Mouse (Mus musculus) liver, embryonic 14.5 days (tissue): ENCODE measurements around the gene Snu13. TPM values are rescaled to one million over a fixed set of nuclear protein-coding genes. Genes with fewer than 3 reads are reported as not detected.
A peak's percentile ranks its signal among the peaks of the same experiment; 100 is the strongest.

Experiments
- ATAC-seq: fragments of 200-750 bp; cut with Nextera tagmentation; 2 replicates; pipeline ENCODE4 v1.8.0; 2017; ENCODE audit warnings: moderate number of reproducible peaks, mild to moderate bottlenecking, moderate library complexity; ENCODE audit not compliant: insufficient read depth
- DNase-seq, 3 experiments: peaks; one replicate each; pipeline ENCODE4 v3.0.0-alpha.2; 2012 to 2013; ENCODE audit warnings: low read depth in 3 of 3, low spot score in 3 of 3
- H3K27ac ChIP-seq: fragments of 300-500 bp; sonication (generic); 2 replicates; pipeline ENCODE4 v1.5.1; 2014; ENCODE audit warnings: moderate library complexity, mild to moderate bottlenecking, control low read depth, inconsistent platforms
- H3K27me3 ChIP-seq: fragments of 300-500 bp; sonication (generic); 2 replicates; pipeline ENCODE4 v1.6.1; 2014; ENCODE audit warnings: mild to moderate bottlenecking, low read length, moderate library complexity; ENCODE audit not compliant: control insufficient read depth, insufficient read depth
- H3K36me3 ChIP-seq: fragments of 300-500 bp; sonication (generic); replicated peaks from 2 replicates; pipeline ENCODE4 v1.6.1; 2014; ENCODE audit warnings: low read depth; ENCODE audit not compliant: control insufficient read depth, insufficient read depth
- H3K4me1 ChIP-seq, 2 experiments: fragments of 200-500 bp in 1 of 2; fragments of 300-500 bp in 1 of 2; sonication (generic) in 1 of 2; replicated peaks; 2 replicates each; pipeline ENCODE4 v1.6.1; 2012 to 2014; ENCODE audit warnings: antibody characterized with exemption in 1 of 2, inconsistent platforms in 1 of 2, low read length in 1 of 2; ENCODE audit not compliant: control insufficient read depth in 2 of 2, insufficient read depth in 2 of 2
- H3K4me2 ChIP-seq: fragments of 300-500 bp; sonication (generic); 2 replicates; pipeline ENCODE4 v1.6.1; 2014; ENCODE audit warnings: low read depth, mild to moderate bottlenecking, control low read depth, moderate library complexity
- H3K4me3 ChIP-seq, 2 experiments: fragments of 200-500 bp in 1 of 2; fragments of 300-500 bp in 1 of 2; sonication (generic) in 1 of 2; 2 replicates each; pipeline ENCODE4 v1.5.1; 2012 to 2014; ENCODE audit warnings: low read depth in 2 of 2, low read length in 2 of 2, mild to moderate bottlenecking in 2 of 2, control low read depth in 1 of 2, inconsistent platforms in 1 of 2, moderate library complexity in 1 of 2; ENCODE audit not compliant: insufficient read depth in 1 of 2
- H3K9ac ChIP-seq: fragments of 300-500 bp; sonication (generic); replicated peaks from 2 replicates; pipeline ENCODE4 v1.6.1; 2014; ENCODE audit warnings: mild to moderate bottlenecking, control low read depth, moderate library complexity
- H3K9me3 ChIP-seq: fragments of 300-500 bp; sonication (generic); 2 replicates; pipeline ENCODE4 v1.6.1; 2016; ENCODE audit warnings: low read length, mixed read lengths; ENCODE audit not compliant: control insufficient read depth
- CTCF ChIP-seq: IDR thresholded peaks from 2 replicates; pipeline ENCODE4 v1.5.1; 2016; ENCODE audit warnings: antibody characterized with exemption, low read depth, control low read depth
- EP300 ChIP-seq: IDR thresholded peaks from 2 replicates; pipeline ENCODE4 v1.6.1; 2016; ENCODE audit warnings: antibody characterized with exemption, low read depth
- WGBS: fragments of 180-500 bp; shearing (Covaris S2); extraction: QIAGEN DNeasy Blood & Tissue Kit; methylation state at CpG from one replicate; pipeline ENCODE4 v1.1.7; 2014; ENCODE audit not compliant: insufficient replicate concordance; 5-methylcytosine and 5-hydroxymethylcytosine counted together
- polyA plus RNA-seq, 2 experiments: library from polyadenylated mRNA; depleted of rRNA in 1 of 2; stranded (reverse) in 1 of 2; unstranded in 1 of 2; fragments of >200 nt; fragmentation: Nextera tagmentation in 1 of 2; extraction: Ambion mirVana in 1 of 2; gene quantifications; 2 replicates each; pipeline versions ENCODE4 v1.2.1 to v1.2.3; 2012 to 2014

The Snu13 gene
- polyA plus RNA-seq, 2 experiments, result 83.1 to 187 TPM

DNA sequence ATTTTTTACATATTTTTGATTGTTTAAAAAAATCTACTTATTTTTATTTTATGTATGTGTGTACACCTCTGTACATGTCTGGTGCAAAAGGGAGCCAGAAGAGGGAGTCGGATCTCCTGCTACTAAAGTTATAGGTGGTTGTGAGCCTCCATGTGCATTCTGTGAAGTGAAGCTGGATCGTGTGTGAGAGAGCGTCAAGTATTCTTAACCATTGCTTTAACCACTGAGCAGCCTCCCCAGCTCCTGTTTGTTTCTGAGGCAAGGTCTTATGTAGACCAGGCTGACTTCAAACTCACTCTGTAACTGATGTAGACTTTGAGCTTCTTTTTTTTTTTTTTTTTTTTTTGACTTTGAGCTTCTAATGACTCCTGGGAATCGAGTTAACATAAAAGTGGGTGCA, 29.9 kb downstream of the Snu13 start:
- ATAC-seq (no peak), DNase-seq (no peak)
- no peaks in the 10 kb centered on the region for H3K27me3 ChIP-seq
- no peak for TF ChIP-seq CTCF
- TF ChIP-seq EP300, result no peak
- H3K4me1 ChIP-seq, result peaks cover 2 to 20% of the 10 kb centered on the region in 2 experiments
- no peak overlapping the region for H3K27ac ChIP-seq
- no peaks in the 10 kb centered on the region for H3K9me3 ChIP-seq
- peak overlapping the region; percentile 9 to 36 for H3K4me3 ChIP-seq
- WGBS, result 33% methylated on average over 4 of the region's 4 CpGs
- H3K9ac ChIP-seq, result peak overlapping the region; percentile 47
- H3K36me3 ChIP-seq, result peaks cover 8% of the 10 kb centered on the region
- peak overlapping the region; percentile 89 for H3K4me2 ChIP-seq

DNA sequence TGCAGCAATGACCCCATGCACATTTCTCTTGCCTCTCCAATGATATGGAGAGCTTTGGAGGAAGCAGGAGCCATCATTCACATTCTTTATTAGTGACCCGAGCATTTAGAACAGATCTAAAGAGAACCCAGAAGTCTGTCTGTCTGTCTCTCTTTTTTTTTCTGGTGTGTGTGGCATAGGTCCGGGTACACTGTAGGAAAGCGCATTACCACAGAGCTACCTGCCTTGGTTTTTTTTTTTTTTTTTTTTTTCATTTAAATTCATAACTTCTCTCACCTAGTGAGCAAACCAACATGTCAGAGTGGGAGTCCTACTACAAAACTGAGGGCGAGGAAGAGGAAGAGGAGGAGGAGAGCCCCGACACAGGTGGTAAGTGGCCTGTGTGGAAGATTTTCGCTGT, 30.6 kb downstream of the Snu13 start:
- Histone ChIP-seq H3K4me2 (peak overlapping the region; percentile 89), H3K9ac (peak overlapping the region; percentile 86), H3K4me1 (peaks cover 2 to 20% of the 10 kb centered on the region in 2 experiments), H3K27ac (peak overlapping the region; percentile 83), H3K4me3 (peak overlapping the region; percentile 68 to 84), H3K9me3 (no peaks in the 10 kb centered on the region), H3K27me3 (no peaks in the 10 kb centered on the region), H3K36me3 (peaks cover 8% of the 10 kb centered on the region)
- DNase-seq (no peak), ATAC-seq (no peak)
- TF ChIP-seq CTCF, result no peak
- TF ChIP-seq EP300, result no peak
- WGBS, result 4% methylated on average over 6 of the region's 6 CpGs

DNA sequence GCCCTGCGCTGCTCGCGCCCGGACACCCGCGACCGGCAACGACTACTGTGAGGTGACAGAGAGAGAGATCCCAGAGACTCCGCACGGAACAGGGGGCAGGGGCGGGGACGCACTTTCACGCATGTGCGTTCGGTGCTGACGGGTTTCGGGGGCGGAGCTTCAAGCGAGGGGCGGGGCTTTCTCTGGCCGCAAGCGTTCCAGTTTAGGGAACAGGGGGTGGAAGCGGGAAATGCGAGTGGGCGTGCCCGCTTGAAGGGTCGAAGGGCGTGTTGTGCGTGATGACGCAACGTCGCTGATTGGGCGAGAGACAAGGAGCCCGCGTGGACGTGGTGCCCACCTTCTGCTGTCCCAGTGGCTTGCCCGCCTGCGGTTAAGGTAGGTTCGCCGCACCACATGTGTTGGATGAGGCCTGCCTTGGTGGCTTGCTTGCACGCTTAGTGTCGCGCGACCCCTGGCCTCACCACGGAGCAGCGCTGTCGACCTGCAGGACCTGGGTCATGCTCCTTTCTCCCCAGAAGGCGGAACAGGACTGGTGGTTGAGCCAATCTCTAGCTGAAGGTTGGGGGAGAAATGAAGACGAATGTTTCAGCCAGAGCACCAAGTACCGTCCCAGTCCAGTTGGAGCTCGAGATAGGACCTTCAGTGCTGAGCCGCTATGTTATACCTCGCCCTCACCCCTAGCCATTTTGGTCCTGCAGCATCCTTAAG, 31.1 kb downstream of the Snu13 start:
- peak overlapping the region; percentile 78 to 84 for H3K4me3 ChIP-seq
- ATAC-seq (peak; percentile 97), DNase-seq (peak; percentile 98)
- H3K4me2 ChIP-seq, result peak overlapping the region; percentile 89
- peak; percentile 58 for TF ChIP-seq CTCF
- no peak for TF ChIP-seq EP300
- H3K27me3 ChIP-seq, result no peaks in the 10 kb centered on the region
- peaks cover 2 to 20% of the 10 kb centered on the region in 2 experiments for H3K4me1 ChIP-seq
- peak overlapping the region; percentile 83 for H3K27ac ChIP-seq
- peaks cover 8% of the 10 kb centered on the region for H3K36me3 ChIP-seq
- WGBS, result under 1% methylated on average over 52 of the region's 53 CpGs
- no peaks in the 10 kb centered on the region for H3K9me3 ChIP-seq
- H3K9ac ChIP-seq, result peak overlapping the region; percentile 87

DNA sequence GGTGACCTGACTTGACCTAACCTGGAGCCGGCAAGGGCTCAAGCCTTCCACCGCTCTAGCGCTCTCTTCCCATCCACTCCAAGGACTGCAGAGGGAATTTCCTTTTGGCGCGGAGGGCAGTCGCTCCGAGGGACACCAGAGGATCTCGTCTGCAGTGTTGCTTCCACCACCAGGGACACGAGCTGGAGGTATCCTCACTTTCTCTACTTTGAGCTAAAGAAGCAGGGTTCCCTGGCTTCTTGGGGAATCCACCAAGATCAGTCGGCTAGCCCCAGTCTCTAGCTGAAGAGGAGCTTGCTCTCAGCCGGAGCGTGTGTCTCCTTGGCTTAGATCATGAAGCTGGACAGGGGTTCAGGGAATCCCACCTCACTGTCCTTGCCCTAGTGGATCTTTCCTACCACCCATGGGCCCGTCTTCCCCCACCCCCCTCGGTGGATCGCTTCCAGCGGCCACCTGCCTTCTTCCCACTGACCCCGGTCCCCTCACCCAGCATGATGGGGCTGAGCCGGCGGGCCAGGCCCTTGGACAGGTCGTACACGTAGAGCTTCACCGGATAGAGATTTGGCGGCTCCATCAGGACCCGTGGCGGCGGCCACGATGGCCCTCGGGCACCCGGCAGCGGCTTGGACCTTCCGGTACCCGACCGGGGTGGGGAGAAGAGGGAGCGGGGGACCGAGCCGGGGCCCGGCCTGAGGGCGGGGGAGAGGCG, 31.9 kb downstream of the Snu13 start:
- DNase-seq, result peak in 1 of 3 experiments; percentile 23
- no peak for TF ChIP-seq EP300
- peak; percentile 30; the same call in 1 of the 2 replicates for TF ChIP-seq CTCF
- Histone ChIP-seq H3K4me2 (peak overlapping the region; percentile 89), H3K9ac (peak overlapping the region; percentile 87), H3K9me3 (no peaks in the 10 kb centered on the region), H3K27ac (peak overlapping the region; percentile 34), H3K36me3 (peaks cover 8% of the 10 kb centered on the region), H3K27me3 (no peaks in the 10 kb centered on the region), H3K4me1 (peaks cover 2 to 20% of the 10 kb centered on the region in 2 experiments), H3K4me3 (peak overlapping the region; percentile 78 to 84)
- peak; percentile 2; the same call in 1 of the 2 replicates for ATAC-seq
- under 1% methylated on average over 39 of the region's 39 CpGs for WGBS

DNA sequence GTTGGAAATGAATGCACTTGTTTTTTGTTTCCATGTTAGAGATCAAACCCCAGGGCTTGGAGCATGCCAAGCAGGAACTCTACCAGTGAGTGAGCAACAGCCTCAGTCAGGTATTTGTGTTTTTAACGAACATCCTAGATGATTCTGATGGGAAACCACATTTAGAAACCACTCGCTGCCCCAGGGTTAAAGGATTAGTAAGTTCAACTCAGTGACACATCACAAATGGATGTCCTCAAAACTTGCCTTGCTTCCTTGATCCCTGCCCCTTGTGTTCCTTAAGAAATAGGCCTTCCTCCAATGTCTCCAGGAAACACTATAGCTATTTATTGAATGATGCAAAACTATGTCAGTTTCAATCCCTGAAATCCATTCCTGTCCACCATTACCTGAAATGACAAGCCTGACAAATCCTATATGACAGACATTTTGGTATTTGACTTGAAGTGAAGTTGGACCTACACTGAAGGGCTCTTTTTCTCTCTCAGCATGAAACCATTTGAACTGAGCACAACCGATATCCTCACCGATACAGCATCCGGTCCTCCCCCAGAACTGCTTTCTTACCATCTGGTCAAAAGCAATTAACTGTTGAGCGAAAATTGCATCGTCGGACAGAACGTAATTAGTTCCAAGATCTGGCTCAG, 32.5 kb downstream of the Snu13 start:
- no peak for ATAC-seq
- H3K4me2 ChIP-seq, result peak overlapping the region; percentile 89
- H3K4me1 ChIP-seq, result peaks cover 2 to 20% of the 10 kb centered on the region in 2 experiments
- 15% methylated on average over 9 of the region's 9 CpGs for WGBS
- DNase-seq, result no peak
- no peak for TF ChIP-seq EP300
- TF ChIP-seq CTCF, result no peak
- peak overlapping the region; percentile 87 for H3K9ac ChIP-seq
- H3K27ac ChIP-seq, result no peak overlapping the region; the same call in 1 of the 2 replicates
- H3K27me3 ChIP-seq, result no peaks in the 10 kb centered on the region
- no peaks in the 10 kb centered on the region for H3K9me3 ChIP-seq
- H3K4me3 ChIP-seq, result peak overlapping the region; percentile 78 to 84
- peaks cover 6% of the 10 kb centered on the region for H3K36me3 ChIP-seq
